20 mouse cellular contexts compared by ENCODE assay signal in genomic region chr8:8577770-8578303, GRCm38 (mm10).
A peak's percentile ranks its signal among the peaks of the same experiment; 100 is the strongest.
DNase-seq lines count a peak whose midpoint lies in the region; ATAC-seq lines count a peak whose summit lies in the region.
"Had no signal": no experiment of that assay in that cellular context is flagged by ENCODE, and none has a peak within 500 bp of the region (broad histone marks: within the 10 kb centered on the region; RNA-seq: fewer than 3 reads in every experiment).

No protein-coding gene starts in this region.

- no peak overlapping the region for H3K4me3 ChIP-seq in midbrain, embryonic 14.5 days (replicated peaks; ENCODE audit: low read depth, low read length)
- H3K4me3 ChIP-seq in midbrain, embryonic 16.5 days (ENCODE audit: low read depth, low read length): no peak overlapping the region
- no peak overlapping the region for H3K4me3 ChIP-seq in embryonic facial prominence, embryonic 15.5 days (replicated peaks)
- H3K4me3 ChIP-seq in hindbrain, embryonic 11.5 days (ENCODE audit: low read depth, low read length): no peak overlapping the region
- H3K4me3 ChIP-seq: erythroblast, embryonic 14.5 days; heart, embryonic 10.5 days; layer of hippocampus, adult 2 months; midbrain, embryonic 15.5 days; myocyte; neural tube, embryonic 15.5 days had no signal

- no peak overlapping the region for H3K9ac ChIP-seq in midbrain, embryonic 14.5 days (replicated peaks; ENCODE audit: low read length)
- no peak overlapping the region for H3K9ac ChIP-seq in midbrain, embryonic 16.5 days (ENCODE audit: low read depth, low read length)
- H3K9ac ChIP-seq in embryonic facial prominence, embryonic 15.5 days: no peak overlapping the region
- H3K9ac ChIP-seq in hindbrain, embryonic 11.5 days (ENCODE audit: low read depth, low read length): no peak overlapping the region
- H3K9ac ChIP-seq: midbrain, embryonic 15.5 days; neural tube, embryonic 15.5 days had no signal

- no peaks in the 10 kb centered on the region for H3K9me3 ChIP-seq in midbrain, embryonic 14.5 days (ENCODE audit: control insufficient read depth, low read length)
- no peaks in the 10 kb centered on the region for H3K9me3 ChIP-seq in midbrain, embryonic 16.5 days (replicated peaks; ENCODE audit: control insufficient read depth, low read length, poor library complexity, severe bottlenecking)
- no peaks in the 10 kb centered on the region for H3K9me3 ChIP-seq in embryonic facial prominence, embryonic 15.5 days (replicated peaks)
- no peaks in the 10 kb centered on the region for H3K9me3 ChIP-seq in hindbrain, embryonic 11.5 days (ENCODE audit: control insufficient read depth, low read length)
- H3K9me3 ChIP-seq: heart, embryonic 10.5 days; midbrain, embryonic 15.5 days; neural tube, embryonic 15.5 days had no signal

- 31% methylated on average over 11 of the region's 11 CpGs for WGBS in midbrain, embryonic 14.5 days
- WGBS in midbrain, embryonic 16.5 days: 29% methylated on average over 11 of the region's 11 CpGs
- 76% methylated on average over 11 of the region's 11 CpGs for WGBS in embryonic facial prominence, embryonic 15.5 days
- 44% methylated on average over 11 of the region's 11 CpGs for WGBS in hindbrain, embryonic 11.5 days

- ATAC-seq in midbrain, embryonic 14.5 days (ENCODE audit: low FRiP score, low TSS enrichment): no peak
- no peak for ATAC-seq in midbrain, embryonic 16.5 days
- ATAC-seq in embryonic facial prominence, embryonic 15.5 days (ENCODE audit: insufficient number of reproducible peaks, low FRiP score, low TSS enrichment, low read depth): 0 out of 2 replicates have a peak, but pooled peaks have one; percentile 29
- peak; percentile 25; the same call in 1 of the 2 replicates for ATAC-seq in hindbrain, embryonic 11.5 days (ENCODE audit: low FRiP score)
- ATAC-seq: midbrain, embryonic 15.5 days had no signal

- peaks cover 21% of the 10 kb centered on the region for H3K27me3 ChIP-seq in midbrain, embryonic 14.5 days (ENCODE audit: control insufficient read depth, insufficient read depth, low read length)
- H3K27me3 ChIP-seq in midbrain, embryonic 16.5 days (ENCODE audit: control insufficient read depth, insufficient read depth, low read depth, low read length): no peaks in the 10 kb centered on the region; the same call in 1 of the 2 replicates
- no peaks in the 10 kb centered on the region for H3K27me3 ChIP-seq in embryonic facial prominence, embryonic 15.5 days
- no peaks in the 10 kb centered on the region for H3K27me3 ChIP-seq in hindbrain, embryonic 11.5 days (ENCODE audit: control insufficient read depth, insufficient read depth, low read length)

- H3K4me2 ChIP-seq in midbrain, embryonic 14.5 days (ENCODE audit: low read length): no peak overlapping the region
- H3K4me2 ChIP-seq in midbrain, embryonic 16.5 days (ENCODE audit: low read length): no peak overlapping the region
- H3K4me2 ChIP-seq in embryonic facial prominence, embryonic 15.5 days (replicated peaks): no peak overlapping the region
- H3K4me2 ChIP-seq in hindbrain, embryonic 11.5 days (replicated peaks; ENCODE audit: low read depth, low read length): no peak overlapping the region; the same call in 1 of the 2 replicates
- H3K4me2 ChIP-seq: midbrain, embryonic 15.5 days; neural tube, embryonic 15.5 days had no signal

- H3K36me3 ChIP-seq in midbrain, embryonic 14.5 days (ENCODE audit: control insufficient read depth, insufficient read depth, low read length): no peaks in the 10 kb centered on the region
- H3K36me3 ChIP-seq in midbrain, embryonic 16.5 days (ENCODE audit: control insufficient read depth, insufficient read depth, low read length): no peaks in the 10 kb centered on the region
- H3K36me3 ChIP-seq in embryonic facial prominence, embryonic 15.5 days: no peaks in the 10 kb centered on the region
- no peaks in the 10 kb centered on the region for H3K36me3 ChIP-seq in hindbrain, embryonic 11.5 days (ENCODE audit: control insufficient read depth, insufficient read depth, low read length)
- H3K36me3 ChIP-seq: heart, embryonic 10.5 days; midbrain, embryonic 15.5 days; neural tube, embryonic 15.5 days had no signal

- peaks cover 26% of the 10 kb centered on the region for H3K4me1 ChIP-seq in midbrain, embryonic 14.5 days (ENCODE audit: control insufficient read depth, insufficient read depth, low read length)
- peaks cover 17% of the 10 kb centered on the region for H3K4me1 ChIP-seq in midbrain, embryonic 16.5 days (ENCODE audit: control insufficient read depth, insufficient read depth, low read length)
- H3K4me1 ChIP-seq in embryonic facial prominence, embryonic 15.5 days: no peaks in the 10 kb centered on the region
- H3K4me1 ChIP-seq in hindbrain, embryonic 11.5 days (replicated peaks; ENCODE audit: control insufficient read depth, insufficient read depth, low read length): 0 out of 2 replicates have a peak, but pooled peaks cover 3% of the 10 kb centered on the region

- DNase-seq in midbrain, embryonic 14.5 days: peak; percentile 32
- peak; percentile 27 for DNase-seq in hindbrain, embryonic 11.5 days (ENCODE audit: low spot score)
- no peak for DNase-seq in frontal cortex, postnatal 25 days (ENCODE audit: low spot score in 2 of 2)
- DNase-seq in MN1 (ENCODE audit: low spot score): no peak
- no peak for DNase-seq in adrenal gland, adult 2 months
- DNase-seq: adrenal gland, postnatal 10 days; cerebellum, adult 8-10 months; heart, postnatal 4 days; kidney, adult 2 months; kidney, postnatal 14 days; layer of hippocampus, postnatal 36 days; lung, postnatal 4 days had no signal

- H3K27ac ChIP-seq in midbrain, embryonic 14.5 days (replicated peaks; ENCODE audit: low read depth, low read length): no peak overlapping the region
- H3K27ac ChIP-seq in midbrain, embryonic 16.5 days (ENCODE audit: low read length): no peak overlapping the region
- H3K27ac ChIP-seq in embryonic facial prominence, embryonic 15.5 days (replicated peaks): no peak overlapping the region
- H3K27ac ChIP-seq in hindbrain, embryonic 11.5 days (ENCODE audit: low read depth, low read length): no peak overlapping the region
- H3K27ac ChIP-seq: heart, embryonic 10.5 days; layer of hippocampus, adult 2 months; midbrain, embryonic 15.5 days; neural tube, embryonic 15.5 days had no signal

Comparison
In these comparisons a context has a peak if more than half of its experiments do, and no peak if none do; other contexts are left out.
1. ATAC-seq: peak in embryonic facial prominence, embryonic 15.5 days (single experiment) and hindbrain, embryonic 11.5 days (single experiment); none in midbrain, embryonic 14.5 days (single experiment) and midbrain, embryonic 16.5 days (single experiment).
2. DNase-seq: peak in midbrain, embryonic 14.5 days (single experiment) and hindbrain, embryonic 11.5 days (single experiment); none in frontal cortex, postnatal 25 days (0 of 2), MN1 (single experiment) and adrenal gland, adult 2 months (single experiment).